Mouse (Mus musculus) erythroblast, embryonic 14.5 days (primary cell): ENCODE measurements around the gene Xpc.

ENCODE experiments used
- GATA1 ChIP-seq: IDR thresholded peaks from 2 replicates; pipeline ENCODE4 v1.6.1; 2012; ENCODE audit warnings: low read length, inconsistent platforms, mixed read lengths
- TAL1 ChIP-seq: IDR thresholded peaks from 3 replicates; pipeline ENCODE4 v1.6.1; 2012; ENCODE audit warnings: low read length, inconsistent platforms, mixed read lengths

- no peak for TF ChIP-seq GATA1
- TF ChIP-seq TAL1: no peak
Observed at GRCm38 (mm10) chr6:91470712-91471111, 45.0 kb downstream of the Xpc start.
